ENCODE assay signal across 9 mouse cellular contexts in the genomic region with DNA sequence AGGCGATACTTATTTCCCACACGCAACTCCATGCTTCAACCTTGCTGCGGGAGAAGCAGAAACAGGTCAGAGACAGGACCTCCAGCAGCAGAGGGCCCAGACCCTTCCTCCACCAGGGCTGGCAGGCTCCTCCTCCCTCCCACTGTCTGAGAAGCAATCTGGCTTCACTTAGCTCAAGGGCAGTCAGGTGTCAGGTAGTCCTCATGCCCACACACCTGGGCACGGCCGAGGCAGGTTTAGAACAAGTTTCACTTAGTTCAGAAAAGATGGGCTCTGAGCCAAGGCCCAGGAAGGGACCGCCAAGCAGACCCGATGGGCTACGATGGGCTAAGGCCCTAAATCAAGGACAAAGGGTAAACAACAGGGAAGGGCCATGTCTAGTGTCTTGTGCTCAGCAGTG. TPM values are rescaled to one million over a fixed set of nuclear protein-coding genes. Genes with fewer than 3 reads are reported as not detected.
A peak's percentile ranks its signal among the peaks of the same experiment; 100 is the strongest.
DNase-seq lines count a peak whose midpoint lies in the region; ATAC-seq and TF ChIP-seq lines count a peak whose summit lies in the region.
"Had no signal": no experiment of that assay in that cellular context is flagged by ENCODE, and none has a peak within 500 bp of the region (broad histone marks: within the 10 kb centered on the region; RNA-seq: fewer than 3 reads in every experiment).

No protein-coding gene starts in this region.

- 91% methylated on average over 8 of the region's 8 CpGs for whole genome bisulfite sequencing in hindbrain, embryonic 10.5 days
- WGBS in hindbrain, embryonic 11.5 days: 87% methylated on average over 8 of the region's 8 CpGs
- WGBS in forebrain, postnatal 0 days: 75% methylated on average over 8 of the region's 8 CpGs
- WGBS in midbrain, embryonic 13.5 days: 88% methylated on average over 8 of the region's 8 CpGs

- 0 out of 2 replicates have a peak, but pooled peaks cover 4% of the 10 kb centered on the region for H3K9me3 ChIP-seq in hindbrain, embryonic 10.5 days
- no peaks in the 10 kb centered on the region for H3K9me3 ChIP-seq in hindbrain, embryonic 11.5 days (ENCODE audit: control insufficient read depth, low read length)
- H3K9me3 ChIP-seq in forebrain, postnatal 0 days (ENCODE audit: low read length): no peaks in the 10 kb centered on the region
- no peaks in the 10 kb centered on the region for H3K9me3 ChIP-seq in midbrain, embryonic 13.5 days

- 0 out of 2 replicates have a peak overlapping the region, but pooled peaks have one; percentile 29 for H3K27ac ChIP-seq in hindbrain, embryonic 10.5 days
- no peak overlapping the region for H3K27ac ChIP-seq in hindbrain, embryonic 11.5 days (ENCODE audit: low read depth, low read length)
- 0 out of 2 replicates have a peak overlapping the region, but pooled peaks have one; percentile 6 for H3K27ac ChIP-seq in brown adipose tissue, adult 24 weeks (replicated peaks; ENCODE audit: low read depth, low read length)
- H3K27ac ChIP-seq in forebrain, postnatal 0 days (ENCODE audit: low read depth, low read length): no peak overlapping the region
- no peak overlapping the region for H3K27ac ChIP-seq in midbrain, embryonic 13.5 days

- no peak overlapping the region for H3K9ac ChIP-seq in hindbrain, embryonic 11.5 days (ENCODE audit: low read depth, low read length)
- no peak overlapping the region for H3K9ac ChIP-seq in forebrain, postnatal 0 days
- peak overlapping the region; percentile 99 for H3K9ac ChIP-seq in midbrain, embryonic 13.5 days (replicated peaks)

- no peak for TF ChIP-seq CTCF in forebrain, postnatal 0 days (IDR thresholded peaks at IDR 0.05; ENCODE audit: low read depth)

- H3K36me3 ChIP-seq in hindbrain, embryonic 10.5 days: peaks cover 62% of the 10 kb centered on the region
- H3K36me3 ChIP-seq in hindbrain, embryonic 11.5 days (ENCODE audit: control insufficient read depth, insufficient read depth, low read length): peaks cover 19% of the 10 kb centered on the region
- peaks cover 41% of the 10 kb centered on the region for H3K36me3 ChIP-seq in forebrain, postnatal 0 days (ENCODE audit: insufficient read depth)
- H3K36me3 ChIP-seq in midbrain, embryonic 13.5 days: peaks cover 51% of the 10 kb centered on the region

- DNase-seq in hindbrain, embryonic 10.5 days (ENCODE audit: low spot score): no peak
- no peak for DNase-seq in hindbrain, embryonic 11.5 days (ENCODE audit: low spot score)
- DNase-seq in forebrain, postnatal 0 days: no peak
- DNase-seq in right cerebral cortex, postnatal 10 days (ENCODE audit: low spot score in 2 of 2): no peak
- DNase-seq in testis, postnatal 14 days (ENCODE audit: low spot score): no peak
- DNase-seq in embryo, embryonic 9.5 days (ENCODE audit: extremely low spot score): no peak
- DNase-seq: thymus, postnatal 14 days had no signal

- peaks cover 9% of the 10 kb centered on the region; the same call in 1 of the 2 replicates for H3K27me3 ChIP-seq in hindbrain, embryonic 10.5 days (ENCODE audit: insufficient read depth, poor library complexity, severe bottlenecking)
- no peaks in the 10 kb centered on the region for H3K27me3 ChIP-seq in hindbrain, embryonic 11.5 days (ENCODE audit: control insufficient read depth, insufficient read depth, low read length)
- no peaks in the 10 kb centered on the region for H3K27me3 ChIP-seq in forebrain, postnatal 0 days (ENCODE audit: insufficient read depth, low read length)
- no peaks in the 10 kb centered on the region for H3K27me3 ChIP-seq in midbrain, embryonic 13.5 days

- H3K4me1 ChIP-seq in hindbrain, embryonic 10.5 days (replicated peaks): peaks cover 92% of the 10 kb centered on the region
- H3K4me1 ChIP-seq in hindbrain, embryonic 11.5 days (replicated peaks; ENCODE audit: control insufficient read depth, insufficient read depth, low read length): peaks cover 24% of the 10 kb centered on the region
- peaks cover 56% of the 10 kb centered on the region for H3K4me1 ChIP-seq in brown adipose tissue, adult 24 weeks (ENCODE audit: control insufficient read depth, insufficient read depth, insufficient read length, low read length)
- peaks cover 35% of the 10 kb centered on the region for H3K4me1 ChIP-seq in forebrain, postnatal 0 days (ENCODE audit: insufficient read depth)
- peaks cover 74% of the 10 kb centered on the region for H3K4me1 ChIP-seq in midbrain, embryonic 13.5 days (replicated peaks)

- H3K4me3 ChIP-seq in hindbrain, embryonic 10.5 days: peak overlapping the region; percentile 98
- H3K4me3 ChIP-seq in hindbrain, embryonic 11.5 days (ENCODE audit: low read depth, low read length): no peak overlapping the region
- no peak overlapping the region for H3K4me3 ChIP-seq in brown adipose tissue, adult 24 weeks (ENCODE audit: insufficient read depth, low read depth, low read length)
- H3K4me3 ChIP-seq in forebrain, postnatal 0 days (ENCODE audit: low read depth, low read length): no peak overlapping the region
- peak overlapping the region; percentile 93 for H3K4me3 ChIP-seq in midbrain, embryonic 13.5 days (replicated peaks)

- H3K4me2 ChIP-seq in hindbrain, embryonic 11.5 days (replicated peaks; ENCODE audit: low read depth, low read length): no peak overlapping the region; the same call in 1 of the 2 replicates
- H3K4me2 ChIP-seq in forebrain, postnatal 0 days (ENCODE audit: low read depth): peak overlapping the region; percentile 93; the same call in 1 of the 2 replicates
- H3K4me2 ChIP-seq in midbrain, embryonic 13.5 days (replicated peaks): peak overlapping the region; percentile 99

- ATAC-seq in hindbrain, embryonic 11.5 days (ENCODE audit: low FRiP score): no peak
- no peak for ATAC-seq in forebrain, postnatal 0 days
- ATAC-seq in midbrain, embryonic 13.5 days: no peak

RNA-seq across cellular contexts. Expression of gene Csnk1e, which starts 16.6 kb away (rescaled TPM):
- 148 and 190 TPM in 2 replicates for polyA plus RNA-seq in hindbrain, embryonic 10.5 days (2016; fragmentation: Nextera tagmentation; extraction: Ambion mirVana)
- 193 and 195 TPM in 2 replicates for polyA plus RNA-seq in hindbrain, embryonic 11.5 days (2014; fragmentation: Nextera tagmentation; extraction: Ambion mirVana)
- 17.4 and 24.8 TPM in 2 replicates for polyA plus RNA-seq in brown adipose tissue, adult 24 weeks (2012; ENCODE audit: insufficient read depth, insufficient read length, missing spikeins)
- total RNA-seq in forebrain, postnatal 0 days (2014; rRNA removed): 398 and 490 TPM in 2 replicates
- 160 and 248 TPM in 2 replicates for polyA plus RNA-seq in forebrain, postnatal 0 days (2015; fragmentation: Nextera tagmentation; extraction: Ambion mirVana)
- 233 and 269 TPM in 2 replicates for polyA plus RNA-seq in midbrain, embryonic 13.5 days (2015; fragmentation: Nextera tagmentation; extraction: Ambion mirVana)

RNA-seq across cellular contexts. Expression of gene Tmem184b, which starts 35.4 kb away (rescaled TPM):
- 54.8 and 56.2 TPM in 2 replicates for polyA plus RNA-seq in hindbrain, embryonic 10.5 days (2016; fragmentation: Nextera tagmentation; extraction: Ambion mirVana)
- 32.7 and 33.5 TPM in 2 replicates for polyA plus RNA-seq in hindbrain, embryonic 11.5 days (2014; fragmentation: Nextera tagmentation; extraction: Ambion mirVana)
- 60.3 and 71.0 TPM in 2 replicates for polyA plus RNA-seq in brown adipose tissue, adult 24 weeks (2012; ENCODE audit: insufficient read depth, insufficient read length, missing spikeins)
- 32.0 and 41.9 TPM in 2 replicates for total RNA-seq in forebrain, postnatal 0 days (2014; rRNA removed)
- polyA plus RNA-seq in forebrain, postnatal 0 days (2015; fragmentation: Nextera tagmentation; extraction: Ambion mirVana): 22.9 and 30.3 TPM in 2 replicates
- polyA plus RNA-seq in midbrain, embryonic 13.5 days (2015; fragmentation: Nextera tagmentation; extraction: Ambion mirVana): 32.8 and 35.0 TPM in 2 replicates

Comparison
In these comparisons a context has a peak if more than half of its experiments do, and no peak if none do; other contexts are left out.
1. H3K27ac ChIP-seq: peak in hindbrain, embryonic 10.5 days (single experiment) and brown adipose tissue, adult 24 weeks (single experiment); none in hindbrain, embryonic 11.5 days (single experiment), forebrain, postnatal 0 days (single experiment) and midbrain, embryonic 13.5 days (single experiment).
2. H3K4me3 ChIP-seq: peak in hindbrain, embryonic 10.5 days (single experiment) and midbrain, embryonic 13.5 days (single experiment); none in hindbrain, embryonic 11.5 days (single experiment), brown adipose tissue, adult 24 weeks (single experiment) and forebrain, postnatal 0 days (single experiment).